Mouse (Mus musculus): Measurements from ENCODE around the gene Gdpd1.

DNA sequence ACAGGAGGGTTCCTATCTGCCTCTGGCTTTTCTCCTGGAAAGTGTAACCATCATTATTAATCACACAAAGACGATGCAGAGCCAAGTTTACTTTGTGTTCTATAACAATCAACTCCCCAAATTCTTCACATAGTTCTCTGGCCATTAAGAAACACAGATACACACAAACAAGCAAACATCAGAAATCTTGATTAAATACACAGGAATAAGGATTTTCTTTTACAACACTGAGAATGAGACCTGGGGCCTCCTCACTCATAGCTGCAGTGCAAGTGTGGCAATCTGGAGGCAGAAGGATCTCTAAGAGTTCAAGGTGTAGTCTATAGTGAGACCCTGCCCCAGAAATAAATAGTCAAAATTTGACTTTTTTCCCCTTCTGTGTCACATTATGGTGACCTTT lies 9.8 kb upstream of the Gdpd1 start:
- TF ChIP-seq POLR2A (IDR thresholded peaks at IDR 0.05; ENCODE audit: low read depth, low read length) (no peak), CTCF (conservative IDR thresholded peaks at IDR 0.05; ENCODE audit: insufficient read depth, insufficient read length, low read depth, low read length) (no peak)
